Mouse (Mus musculus): ENCODE results near the gene Sorbs2.
"Not testable (repeated sequence)": the region's sequence is repeated elsewhere in the genome, so short reads cannot be mapped to it uniquely, and the experiment has no call there.

Sorbs2 gene

GRCm38 (mm10) chr8:45844097-45844885 lies 336.7 kb downstream of the Sorbs2 start:
- DNase-seq (ENCODE audit: low read depth, low spot score), result no peak

GRCm38 (mm10) chr8:45844911-45845481 lies 337.4 kb downstream of the Sorbs2 start:
- DNase-seq (ENCODE audit: low read depth, low spot score), result no peak

GRCm38 (mm10) chr8:45845906-45846305 lies 338.3 kb downstream of the Sorbs2 start:
- no peak for DNase-seq (ENCODE audit: low read depth, low spot score)

GRCm38 (mm10) chr8:45855118-45855517 lies 347.5 kb downstream of the Sorbs2 start:
- DNase-seq (ENCODE audit: low read depth, low spot score), result no peak

- no peak for DNase-seq (ENCODE audit: low read depth, low spot score)
Observed at GRCm38 (mm10) chr8:45857734-45858133, 350.1 kb downstream of the Sorbs2 start.

- DNase-seq (ENCODE audit: low read depth, low spot score), result no peak
Observed at GRCm38 (mm10) chr8:45858391-45858790, 350.8 kb downstream of the Sorbs2 start.

- DNase-seq (ENCODE audit: low read depth, low spot score), result not testable (repeated sequence)
Observed at GRCm38 (mm10) chr8:45871587-45871986, 364.0 kb downstream of the Sorbs2 start.

GRCm38 (mm10) chr8:45872077-45872476 lies 364.5 kb downstream of the Sorbs2 start:
- no peak for DNase-seq (ENCODE audit: low read depth, low spot score)

- no peak for DNase-seq (ENCODE audit: low read depth, low spot score)
Observed at GRCm38 (mm10) chr8:45874945-45875626, 367.5 kb downstream of the Sorbs2 start.

- no peak for DNase-seq (ENCODE audit: low read depth, low spot score)
Observed at GRCm38 (mm10) chr8:45876397-45876796, 368.8 kb downstream of the Sorbs2 start.

Data from A20 (cell line).